Mouse (Mus musculus) hematopoietic stem cell, adult 5-6 weeks (primary cell): ENCODE measurements at regions not wholly inside any gene's neighbourhood (a gene's known extent, or its start where the extent isn't known, plus 50 kb on each side); places are given as distances from the start of the nearest gene placed in this dataset.

ENCODE experiments used
- ATAC-seq, 2 experiments: fragments of 125-278 bp in 1 of 2; replicated peaks in 1 of 2; 2 replicates each; pipeline ENCODE4 v1.8.0; 2016 to 2017; ENCODE audit warnings: inconsistent platforms in 2 of 2, mild to moderate bottlenecking in 2 of 2, moderate number of reproducible peaks in 2 of 2, low read depth in 1 of 2, moderate TSS enrichment in 1 of 2; ENCODE audit not compliant: low FRiP score in 2 of 2, poor library complexity in 2 of 2, severe bottlenecking in 2 of 2, insufficient read depth in 1 of 2, low TSS enrichment in 1 of 2

GRCm38 (mm10) chr2:12614345-12614744, 195.1 kb upstream of the Mindy3 start:
- ATAC-seq, result no peak

GRCm38 (mm10) chr2:12613858-12614257, 194.6 kb upstream of the Mindy3 start:
- no peak for ATAC-seq

GRCm38 (mm10) chr2:12582566-12582965, 163.3 kb upstream of the Mindy3 start:
- ATAC-seq, result no peak

- ATAC-seq, result no peak
Observed at GRCm38 (mm10) chr2:12557736-12558135, 138.5 kb upstream of the Mindy3 start.

GRCm38 (mm10) chr2:12522411-12522810, 103.1 kb upstream of the Mindy3 start:
- ATAC-seq, result no peak

GRCm38 (mm10) chr2:12521744-12522143, 102.5 kb upstream of the Mindy3 start:
- no peak for ATAC-seq

- ATAC-seq, result peak; percentile 42 to 49; a peak in 1 of 4 replicates
Observed at GRCm38 (mm10) chr2:12492369-12492768, 73.1 kb upstream of the Mindy3 start.

GRCm38 (mm10) chr2:12469440-12470339, 50.4 kb upstream of the Mindy3 start:
- ATAC-seq, result no peak
